Mouse (Mus musculus): ENCODE measurements around the gene Mrtfa.

Gene Mrtfa

DNA sequence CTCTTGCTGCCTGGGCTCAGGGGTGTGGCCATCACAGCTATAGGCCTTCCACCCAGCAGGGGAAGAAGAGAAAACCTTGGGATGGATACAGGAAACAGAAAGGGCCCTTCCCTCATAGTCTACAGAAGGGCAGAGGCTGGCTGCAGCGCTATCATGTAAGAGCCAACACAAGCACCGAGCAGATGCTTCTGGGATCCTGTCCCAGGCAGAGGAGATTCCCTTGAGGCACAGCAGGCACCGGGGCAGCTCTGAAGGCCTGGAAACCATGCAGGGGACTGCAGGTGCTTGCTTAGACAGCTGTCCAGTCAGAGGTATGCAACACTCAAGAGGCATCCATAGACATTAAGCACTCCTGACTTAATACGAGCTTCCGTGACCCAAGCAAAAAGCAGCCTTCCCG, 156.4 kb downstream of the Mrtfa start:
- in situ Hi-C loops (cut with MboI, MseI): no loop called here

- in situ Hi-C loops (cut with MboI, MseI): no loop called here
Observed at GRCm38 (mm10) chr15:81032941-81033629, 157.5 kb downstream of the Mrtfa start.

DNA sequence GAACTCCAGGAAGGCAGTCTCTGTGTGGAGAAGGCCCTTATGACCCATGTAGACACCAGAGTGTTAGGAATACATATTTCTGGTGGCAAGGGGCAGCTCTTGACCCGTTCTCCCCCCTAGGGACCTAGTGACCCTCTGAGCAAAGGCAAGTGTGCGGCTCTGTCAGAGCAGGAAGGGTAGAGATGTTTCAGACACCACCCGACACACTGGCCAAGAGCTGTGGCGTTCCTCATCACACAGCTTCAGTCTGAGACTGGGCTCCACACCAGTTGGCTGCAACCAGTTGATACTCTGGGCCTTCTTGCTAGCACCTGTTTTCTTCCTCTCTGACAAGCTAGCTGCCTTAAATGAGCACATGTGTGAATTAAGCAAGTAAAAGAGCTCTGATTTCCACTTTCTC, 158.9 kb downstream of the Mrtfa start:
- in situ Hi-C loops (cut with MboI, MseI): no loop called here

- in situ Hi-C loops (cut with MboI, MseI): no loop called here
Observed at GRCm38 (mm10) chr15:81030891-81031425, 159.6 kb downstream of the Mrtfa start.

DNA sequence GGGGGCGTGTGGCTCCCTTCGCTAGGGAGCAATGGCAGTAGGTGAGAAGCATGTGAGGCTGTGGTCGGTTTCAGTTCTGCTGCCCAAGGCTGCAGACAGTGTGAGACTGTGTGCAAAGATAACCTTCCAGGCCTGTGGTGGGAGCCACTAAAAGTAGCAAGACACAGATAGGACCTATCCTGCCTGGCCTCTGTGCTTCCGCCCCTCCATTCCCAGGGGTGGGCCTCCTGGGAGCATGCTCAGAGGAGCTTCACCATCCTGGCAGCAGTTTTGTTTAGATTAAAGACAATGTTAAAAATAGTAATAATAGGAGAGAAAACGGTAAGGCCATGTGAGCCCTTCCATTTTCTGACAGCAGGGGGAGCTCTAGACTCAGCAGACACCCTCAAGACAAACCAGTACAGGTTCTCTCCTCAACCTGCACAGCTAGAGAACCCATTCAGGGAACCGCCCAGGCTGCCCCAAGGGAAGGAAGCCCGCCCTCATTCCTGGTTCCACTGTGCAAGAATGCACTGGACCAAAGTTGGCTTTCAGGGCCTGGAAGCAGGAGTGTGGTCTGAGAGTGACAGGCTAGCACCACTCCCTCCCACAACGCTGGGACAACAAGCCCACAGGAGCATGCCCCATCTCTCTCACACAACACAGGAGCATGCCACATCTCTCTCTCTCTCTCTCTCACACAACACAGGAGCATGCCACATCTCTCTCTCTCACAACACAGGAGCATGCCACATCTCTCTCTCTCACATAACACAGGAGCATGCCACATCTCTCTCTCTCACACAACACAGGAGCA, 163.0 kb downstream of the Mrtfa start:
- in situ Hi-C loops (cut with MboI, MseI): no loop called here

DNA sequence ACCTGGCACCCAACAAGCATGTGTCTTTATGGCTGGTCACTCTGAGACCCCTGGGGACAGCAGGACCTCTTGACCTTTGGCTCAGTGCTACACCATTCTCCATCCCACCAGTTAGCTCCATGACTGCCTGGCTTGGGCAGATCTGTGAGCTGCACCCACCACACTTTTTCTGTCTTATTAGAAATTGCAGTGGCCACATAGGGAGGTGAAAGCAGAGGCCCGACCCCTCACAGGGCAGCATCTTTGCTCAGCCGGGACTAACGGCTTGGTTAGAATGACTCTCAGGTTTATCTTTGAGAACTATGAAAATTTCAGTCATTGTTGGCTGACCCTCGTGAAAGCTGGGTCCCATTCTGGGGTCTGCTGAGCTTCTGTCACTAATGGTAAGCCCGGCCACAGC, 163.7 kb downstream of the Mrtfa start:
- in situ Hi-C loops (cut with MboI, MseI): no loop called here

GRCm38 (mm10) chr15:81023842-81024241, 166.7 kb downstream of the Mrtfa start:
- in situ Hi-C loops (cut with MboI, MseI): no loop called here

DNA sequence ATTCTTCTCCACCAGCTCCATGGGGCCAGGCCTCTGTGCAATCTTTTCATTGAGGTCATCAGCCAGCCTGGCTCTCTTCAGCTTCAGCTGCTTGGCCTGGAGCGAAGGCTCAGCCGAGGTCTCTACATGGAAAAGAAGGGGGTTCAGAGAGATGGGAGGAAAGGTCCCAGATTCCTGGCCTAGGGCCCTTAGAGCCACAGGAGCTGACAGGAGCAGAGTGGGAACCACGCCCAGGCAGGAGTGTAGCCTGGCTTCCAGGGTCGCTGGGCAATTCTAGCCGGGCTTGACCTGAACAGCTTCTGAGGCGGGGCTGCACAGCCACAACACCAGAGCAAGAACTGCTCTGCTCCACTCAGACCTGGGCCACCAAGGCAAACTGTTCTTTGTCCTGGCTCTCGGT, 168.1 kb downstream of the Mrtfa start:
- in situ Hi-C loops (cut with MboI, MseI): no loop called here

DNA sequence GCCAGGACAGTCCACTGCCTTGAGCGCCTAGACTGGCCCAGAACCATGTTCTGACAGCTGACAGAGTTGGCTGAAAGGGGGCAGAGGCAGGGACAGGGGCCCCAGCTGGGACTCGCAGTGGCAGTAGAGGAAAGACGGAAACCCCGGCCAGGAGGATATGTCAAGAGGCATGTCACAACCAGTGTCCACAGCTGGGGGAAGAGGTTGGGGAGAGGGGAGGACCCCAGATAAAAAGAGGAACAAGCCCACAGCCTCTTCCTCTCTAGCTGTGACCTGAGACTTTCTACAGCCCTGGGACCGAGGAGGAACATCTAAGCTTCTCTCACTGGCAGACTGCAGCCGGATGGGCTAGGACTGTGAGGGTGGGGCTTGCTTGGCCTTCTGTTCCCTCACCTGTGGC, 169.2 kb downstream of the Mrtfa start:
- in situ Hi-C loops (cut with MboI, MseI): no loop called here

GRCm38 (mm10) chr15:81017308-81017707, 173.2 kb downstream of the Mrtfa start:
- in situ Hi-C loops (cut with MboI, MseI): no loop called here

GRCm38 (mm10) chr15:81016488-81016887, 174.1 kb downstream of the Mrtfa start:
- in situ Hi-C loops (cut with MboI, MseI): no loop called here

- in situ Hi-C loops (cut with MboI, MseI): no loop called here
Observed at GRCm38 (mm10) chr15:81015068-81015744, 175.4 kb downstream of the Mrtfa start.

DNA sequence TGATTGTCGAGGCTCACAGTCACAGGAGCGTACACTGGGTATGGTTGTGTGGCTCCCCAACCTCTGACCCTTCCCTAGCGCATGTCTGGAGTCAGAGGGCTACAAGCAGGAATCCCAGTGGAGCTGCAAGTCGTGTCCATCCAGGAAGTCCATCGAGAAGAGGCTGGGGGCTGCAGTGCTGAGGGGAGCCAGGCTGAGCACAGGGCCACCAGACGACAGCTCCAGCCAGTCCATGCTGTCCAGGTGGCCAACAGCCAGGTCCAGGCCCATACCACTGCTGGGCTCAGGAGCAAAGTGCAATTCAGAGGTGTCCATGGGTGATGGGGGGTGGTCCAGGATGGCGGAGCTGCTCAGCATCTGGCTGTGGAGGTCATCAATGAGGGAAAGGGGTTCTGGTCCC, 177.4 kb downstream of the Mrtfa start:
- in situ Hi-C loops (cut with MboI, MseI): no loop called here

DNA sequence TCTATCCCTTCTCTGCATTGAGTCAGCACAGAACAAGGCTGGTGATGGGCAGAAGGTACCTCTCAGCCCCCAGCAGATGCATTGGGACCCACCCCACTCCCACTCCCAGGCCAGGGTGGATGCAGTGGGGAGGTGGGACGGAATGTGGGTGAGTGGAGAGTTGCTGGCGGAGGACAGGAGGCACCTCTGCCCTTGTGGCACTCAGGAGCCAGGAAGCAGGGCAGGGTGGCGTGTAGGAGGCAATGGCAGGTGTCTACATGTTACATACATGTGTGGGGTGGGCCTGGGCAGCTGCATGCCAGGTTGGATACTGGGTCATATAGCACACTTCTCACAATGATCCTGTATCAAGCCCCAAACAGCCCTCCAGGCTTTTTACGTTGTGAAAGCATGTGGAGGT, 178.2 kb downstream of the Mrtfa start:
- in situ Hi-C loops (cut with MboI, MseI): no loop called here

DNA sequence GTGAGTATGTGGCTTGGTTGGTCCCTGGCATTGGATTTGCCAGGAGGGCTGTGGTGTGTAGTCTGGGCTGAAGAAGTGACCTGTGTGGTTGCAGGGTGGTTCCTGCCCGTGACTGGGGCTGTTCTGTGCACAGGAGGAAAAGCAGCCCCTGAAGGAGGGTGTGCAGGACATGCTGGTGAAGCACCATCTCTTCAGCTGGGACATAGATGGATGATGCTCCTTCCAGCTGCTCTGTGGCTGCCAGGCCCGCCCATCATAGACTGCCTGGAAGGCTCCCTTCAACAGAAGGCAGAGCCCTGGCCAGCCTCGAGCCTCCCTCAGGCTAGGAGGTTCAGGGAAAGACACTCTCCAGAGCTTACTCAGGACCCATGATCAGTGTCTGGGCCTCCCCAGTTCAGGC, 179.0 kb downstream of the Mrtfa start:
- in situ Hi-C loops (cut with MboI, MseI): no loop called here

DNA sequence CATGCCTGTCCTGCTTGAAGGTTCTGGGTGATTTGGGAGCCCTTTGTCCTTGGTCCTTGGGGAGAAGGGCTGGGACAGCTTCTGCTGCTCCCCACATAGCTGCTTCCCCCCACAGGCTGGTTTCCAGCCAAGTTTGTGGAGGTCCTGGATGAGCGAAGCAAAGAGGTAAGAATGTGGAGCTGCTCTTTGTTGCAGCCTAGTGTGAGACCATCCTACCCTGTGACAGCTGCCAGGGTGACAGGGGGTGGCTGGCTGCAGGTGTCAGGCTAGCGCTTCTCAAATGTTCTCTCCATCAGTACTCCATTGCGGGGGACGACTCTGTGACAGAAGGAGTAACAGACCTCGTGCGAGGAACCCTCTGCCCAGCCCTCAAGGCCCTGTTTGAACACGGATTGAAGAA, 180.4 kb downstream of the Mrtfa start:
- in situ Hi-C loops (cut with MboI, MseI): no loop called here

- in situ Hi-C loops (cut with MboI, MseI): no loop called here
Observed at GRCm38 (mm10) chr15:81008689-81009123, 181.9 kb downstream of the Mrtfa start.

DNA sequence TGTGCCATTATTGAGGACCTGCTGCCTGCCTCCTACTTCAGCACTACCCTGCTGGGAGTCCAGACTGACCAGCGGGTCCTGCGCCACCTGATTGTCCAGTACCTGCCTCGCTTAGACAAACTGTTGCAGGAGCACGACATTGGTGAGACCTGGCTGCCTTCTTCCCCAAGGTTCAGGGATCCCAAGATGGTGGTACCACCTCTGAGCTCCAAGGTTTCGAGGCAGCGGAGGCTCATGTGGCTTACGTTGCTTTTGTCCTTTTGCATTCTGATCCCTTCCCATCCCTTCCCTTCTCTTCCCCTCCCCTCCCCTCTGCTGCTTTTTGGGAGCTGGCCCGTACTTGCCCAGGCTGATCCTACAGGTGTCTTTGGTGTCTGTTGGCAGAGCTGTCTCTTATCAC, 182.7 kb downstream of the Mrtfa start:
- in situ Hi-C loops (cut with MboI, MseI): no loop called here

DNA sequence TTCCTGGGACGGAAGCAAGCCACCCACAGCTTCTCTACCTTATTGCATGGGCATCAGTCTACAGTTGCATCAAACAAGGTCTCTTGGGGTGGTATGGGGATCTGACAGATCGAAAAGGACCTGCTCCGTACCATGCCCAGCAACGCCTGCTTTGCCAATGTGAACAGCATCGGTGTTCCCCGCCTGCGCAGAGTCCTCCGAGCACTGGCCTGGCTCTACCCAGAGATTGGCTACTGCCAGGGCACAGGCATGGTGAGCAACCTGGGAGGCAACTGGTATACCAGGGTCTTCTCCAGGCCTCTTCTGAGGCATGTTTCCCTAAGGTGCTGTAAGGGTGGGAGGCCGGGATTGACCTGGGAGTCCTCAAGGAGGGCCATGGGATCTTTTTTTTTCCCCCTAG, 183.2 kb downstream of the Mrtfa start:
- in situ Hi-C loops (cut with MboI, MseI): no loop called here

GRCm38 (mm10) chr15:81006127-81006735, 184.3 kb downstream of the Mrtfa start:
- in situ Hi-C loops (cut with MboI, MseI): no loop called here

DNA sequence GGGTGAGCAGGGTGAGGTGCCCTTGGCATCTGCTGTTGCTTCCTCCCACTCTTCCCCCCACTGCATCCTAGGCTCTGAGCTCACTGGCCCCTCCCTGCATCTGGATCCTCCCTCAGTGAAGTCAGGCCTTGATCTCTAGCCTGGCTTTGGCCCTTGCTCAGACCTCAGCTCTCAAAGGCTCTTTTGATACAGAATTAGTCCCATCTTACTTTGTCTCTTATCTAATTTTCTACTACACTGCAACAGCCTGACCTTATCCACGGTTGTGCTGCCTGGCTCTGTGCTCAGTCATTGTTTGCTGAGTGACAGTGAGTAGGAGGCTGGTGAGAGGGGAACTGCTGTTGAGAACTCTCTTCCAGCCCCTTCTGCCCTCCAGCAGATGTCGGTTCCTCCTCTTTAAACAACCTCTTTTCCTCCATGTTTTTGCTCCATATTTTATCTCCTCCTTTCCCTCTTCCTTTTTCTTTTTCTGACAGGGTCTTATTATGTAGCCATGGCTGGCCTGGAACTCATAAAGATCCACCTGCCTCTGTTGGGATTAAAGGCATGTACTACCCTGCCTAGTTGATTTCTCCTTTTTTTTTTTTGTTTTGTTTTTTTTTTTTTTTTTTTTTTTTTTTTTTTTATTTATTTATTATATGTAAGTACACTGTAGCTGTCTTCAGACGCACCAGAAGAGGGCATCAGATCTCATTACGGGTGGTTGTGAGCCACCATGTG, 190.0 kb downstream of the Mrtfa start:
- in situ Hi-C loops (cut with MboI, MseI): no loop called here
